Mouse (Mus musculus) C2C12 (cell line): ENCODE measurements around the gene Cacnb2.

Experiments used
- CEBPB ChIP-seq: IDR thresholded peaks from one replicate; pipeline ENCODE4 v1.6.1; 2011; ENCODE audit warnings: low read depth, mild to moderate bottlenecking, control low read depth, moderate library complexity
- CTCF ChIP-seq: IDR thresholded peaks from one replicate; pipeline ENCODE4 v1.5.1; 2011; ENCODE audit not compliant: control insufficient read depth, insufficient read depth, insufficient read length
- MAX ChIP-seq: IDR thresholded peaks from one replicate; pipeline ENCODE4 v1.6.1; 2011; ENCODE audit warnings: mild to moderate bottlenecking, control low read depth
- MYOD1 ChIP-seq: IDR thresholded peaks from one replicate; pipeline ENCODE4 v1.6.1; 2011; ENCODE audit warnings: low read depth; ENCODE audit not compliant: control insufficient read depth, insufficient read length
- MYOG ChIP-seq: IDR thresholded peaks from one replicate; pipeline ENCODE4 v1.6.1; 2011; ENCODE audit not compliant: control insufficient read depth, insufficient read length; ENCODE audit errors: extremely low read depth
- USF1 ChIP-seq: IDR thresholded peaks from one replicate; pipeline ENCODE4 v1.6.1; 2011; ENCODE audit warnings: low read depth, mild to moderate bottlenecking, control low read depth, moderate library complexity

- TF ChIP-seq CTCF (no peak), MAX (no peak), USF1 (no peak), MYOG (no peak), CEBPB (no peak), MYOD1 (no peak)
Measured at GRCm38 (mm10) chr2:14854054-14854453, 251.2 kb downstream of the Cacnb2 start.
